Mouse (Mus musculus) bone marrow, adult 2 months (tissue): ENCODE results near the gene Pitx1.

Source experiments
- CTCF ChIP-seq: fragments of 200-500 bp; IDR thresholded peaks from 2 replicates; pipeline ENCODE4 v1.5.1; 2011; ENCODE audit warnings: low read length, control low read depth; ENCODE audit not compliant: control insufficient read depth, insufficient read depth
- POLR2A ChIP-seq: fragments of 200-500 bp; IDR thresholded peaks from 2 replicates; pipeline ENCODE4 v1.6.1; 2011; ENCODE audit warnings: low read depth, mild to moderate bottlenecking, control low read depth, low read length, borderline replicate concordance; ENCODE audit not compliant: control insufficient read depth

DNA sequence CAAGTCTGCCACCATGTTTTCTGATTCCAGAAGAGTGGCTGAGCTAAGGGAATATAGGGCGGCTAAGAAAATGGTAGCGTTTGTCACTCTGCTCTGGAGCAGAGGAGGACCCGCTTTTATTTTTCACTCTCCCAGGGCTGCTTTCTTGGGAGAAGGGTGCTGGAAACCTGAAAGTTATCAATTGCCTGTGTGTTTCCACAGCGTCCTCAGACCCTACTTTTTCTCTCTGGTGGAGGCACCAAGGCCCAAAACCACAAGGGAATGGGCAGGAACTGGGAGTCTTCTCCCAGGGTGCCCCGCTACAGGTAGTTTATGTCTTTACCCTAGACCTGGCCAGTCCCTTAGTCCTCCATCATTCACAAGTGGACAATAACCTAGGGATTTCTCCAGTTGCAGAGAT lies 1.3 kb downstream of the Pitx1 start:
- TF ChIP-seq CTCF: no peak
- TF ChIP-seq POLR2A: no peak
